10 mouse cellular contexts compared by ENCODE assay signal in the genomic region with DNA sequence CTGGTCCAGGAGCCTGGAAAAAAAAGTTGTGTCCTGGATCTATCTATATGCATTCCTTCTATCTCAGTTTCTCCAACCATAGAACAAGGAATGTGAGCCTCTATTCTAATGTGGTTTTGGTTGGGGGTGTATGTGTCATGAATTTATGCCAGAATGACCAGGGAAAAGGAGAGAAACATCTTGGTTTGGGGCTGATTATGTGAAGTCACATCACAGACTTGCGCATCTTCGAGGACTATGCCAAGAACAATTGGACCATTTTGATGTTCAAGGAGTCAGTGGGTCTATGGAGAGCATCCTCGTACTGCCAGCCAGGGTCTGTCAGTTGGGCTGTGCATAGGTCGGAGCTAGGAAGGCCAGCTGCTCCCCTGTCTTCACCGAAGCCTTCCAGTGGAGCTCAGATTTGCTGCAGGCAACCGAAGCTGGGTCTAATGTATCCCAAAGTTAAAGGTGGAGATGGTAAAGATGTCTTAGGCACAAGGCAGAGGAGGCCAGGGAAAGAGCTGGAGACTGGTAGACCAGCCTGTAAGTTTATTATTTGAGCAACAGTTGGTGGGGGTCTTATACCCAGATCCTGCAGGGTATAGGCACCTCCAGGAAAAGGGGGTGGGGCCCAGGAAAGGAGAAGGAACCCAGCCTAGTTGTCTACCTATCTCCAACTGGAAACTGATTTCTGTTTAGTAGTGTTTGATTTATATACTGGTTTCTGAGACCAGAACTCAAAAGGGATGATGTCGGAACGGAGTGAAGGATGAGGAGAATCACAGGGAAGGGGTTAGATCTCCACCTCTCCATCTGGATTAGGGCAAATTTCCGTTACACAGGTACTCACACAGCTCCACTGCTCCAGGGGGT. TPM values are rescaled to one million over a fixed set of nuclear protein-coding genes. Genes with fewer than 3 reads are reported as not detected.
A peak's percentile ranks its signal among the peaks of the same experiment; 100 is the strongest.
DNase-seq lines count a peak whose midpoint lies in the region; ATAC-seq and TF ChIP-seq lines count a peak whose summit lies in the region.
"Had no signal": no experiment of that assay in that cellular context is flagged by ENCODE, and none has a peak within 500 bp of the region (broad histone marks: within the 10 kb centered on the region; RNA-seq: fewer than 3 reads in every experiment).

No protein-coding gene starts in this region.

- H3K4me2 ChIP-seq in hindbrain, embryonic 15.5 days = peak overlapping the region; percentile 67; the same call in 1 of the 2 replicates
- H3K4me2 ChIP-seq in hindbrain, embryonic 14.5 days (replicated peaks) = no peak overlapping the region

- H3K9me3 ChIP-seq in hindbrain, embryonic 15.5 days = no peaks in the 10 kb centered on the region
- no peaks in the 10 kb centered on the region for H3K9me3 ChIP-seq in hindbrain, embryonic 14.5 days (ENCODE audit: control insufficient read depth, low read length)
- H3K9me3 ChIP-seq in limb, embryonic 10.5 days (replicated peaks) = no peaks in the 10 kb centered on the region
- H3K9me3 ChIP-seq: neural tube, embryonic 12.5 days had no signal

- H3K4me3 ChIP-seq in hindbrain, embryonic 15.5 days = no peak overlapping the region
- no peak overlapping the region for H3K4me3 ChIP-seq in hindbrain, embryonic 14.5 days (replicated peaks; ENCODE audit: low read length)
- peak overlapping the region; percentile 55; the same call in 1 of the 2 replicates for H3K4me3 ChIP-seq in thymus, adult 2 months (ENCODE audit: control insufficient read depth, insufficient read depth, low read length)
- H3K4me3 ChIP-seq in limb, embryonic 10.5 days = peak overlapping the region; percentile 56

- no peak overlapping the region for H3K27ac ChIP-seq in hindbrain, embryonic 15.5 days (replicated peaks)
- no peak overlapping the region for H3K27ac ChIP-seq in hindbrain, embryonic 14.5 days
- H3K27ac ChIP-seq in thymus, adult 2 months (ENCODE audit: control insufficient read depth, insufficient read depth, low read length) = no peak overlapping the region
- no peak overlapping the region for H3K27ac ChIP-seq in limb, embryonic 10.5 days
- H3K27ac ChIP-seq: neural tube, embryonic 12.5 days had no signal

- ATAC-seq in hindbrain, embryonic 15.5 days (ENCODE audit: low FRiP score, low read depth) = no peak
- no peak for ATAC-seq in hindbrain, embryonic 14.5 days (ENCODE audit: low FRiP score)
- ATAC-seq in inflammation-experienced regulatory T-cells, adult 6 months = no peak

- H3K27me3 ChIP-seq in hindbrain, embryonic 15.5 days = peaks cover 94% of the 10 kb centered on the region
- peaks cover 99% of the 10 kb centered on the region for H3K27me3 ChIP-seq in hindbrain, embryonic 14.5 days (ENCODE audit: control insufficient read depth, insufficient read depth, low read length)
- H3K27me3 ChIP-seq in thymus, adult 2 months (ENCODE audit: control insufficient read depth, insufficient read depth, low read length) = peaks cover 47% of the 10 kb centered on the region
- H3K27me3 ChIP-seq in limb, embryonic 10.5 days (ENCODE audit: low read depth, poor library complexity, severe bottlenecking) = peaks cover 100% of the 10 kb centered on the region

- TF ChIP-seq CTCF in thymus, adult 2 months (IDR thresholded peaks at IDR 0.05; ENCODE audit: borderline replicate concordance, control insufficient read depth, extremely low read depth, insufficient read depth, low read length, poor library complexity) = no peak

- no peaks in the 10 kb centered on the region for H3K36me3 ChIP-seq in hindbrain, embryonic 15.5 days
- H3K36me3 ChIP-seq in hindbrain, embryonic 14.5 days (replicated peaks; ENCODE audit: control insufficient read depth, insufficient read depth) = no peaks in the 10 kb centered on the region
- no peaks in the 10 kb centered on the region for H3K36me3 ChIP-seq in thymus, adult 2 months (ENCODE audit: control insufficient read depth, insufficient read depth, low read length)
- no peaks in the 10 kb centered on the region for H3K36me3 ChIP-seq in limb, embryonic 10.5 days
- H3K36me3 ChIP-seq: neural tube, embryonic 12.5 days had no signal

- no peak for DNase-seq in hindbrain, embryonic 14.5 days (ENCODE audit: low spot score)
- DNase-seq in thymus, adult 2 months = no peak
- DNase-seq in thymus, postnatal 4 days = no peak
- no peak for DNase-seq in limb, embryonic 10.5 days (ENCODE audit: low spot score)
- no peak for DNase-seq in left cerebral cortex, adult 18-20 months (ENCODE audit: low spot score in 2 of 2)

- no peak overlapping the region for H3K9ac ChIP-seq in hindbrain, embryonic 15.5 days
- H3K9ac ChIP-seq in hindbrain, embryonic 14.5 days = no peak overlapping the region
- H3K9ac ChIP-seq: neural tube, embryonic 12.5 days had no signal

- TF ChIP-seq POLR2A in thymus, adult 2 months (IDR thresholded peaks at IDR 0.05; ENCODE audit: control insufficient read depth, extremely low read depth, insufficient read depth, low read length, poor library complexity) = no peak

- WGBS in hindbrain, embryonic 15.5 days = 7% methylated on average over 9 of the region's 9 CpGs
- WGBS in hindbrain, embryonic 14.5 days = 6% methylated on average over 9 of the region's 9 CpGs
- WGBS in thymus, adult 2 months = 29% methylated on average over 9 of the region's 9 CpGs
- WGBS in limb, embryonic 10.5 days = 9% methylated on average over 9 of the region's 9 CpGs

- H3K4me1 ChIP-seq in hindbrain, embryonic 15.5 days (replicated peaks) = peaks cover 27% of the 10 kb centered on the region
- H3K4me1 ChIP-seq in hindbrain, embryonic 14.5 days (replicated peaks; ENCODE audit: control insufficient read depth, insufficient read depth, low read length) = peaks cover 18% of the 10 kb centered on the region; the same call in 1 of the 2 replicates
- H3K4me1 ChIP-seq in thymus, adult 2 months (replicated peaks; ENCODE audit: control insufficient read depth, insufficient read depth, low read length) = peaks cover 16% of the 10 kb centered on the region
- peaks cover 43% of the 10 kb centered on the region for H3K4me1 ChIP-seq in limb, embryonic 10.5 days

RNA-seq across cellular contexts. Expression of a gene that starts 1.7 kb away (rescaled TPM):
- polyA plus RNA-seq in hindbrain, embryonic 15.5 days (2015; fragmentation: Nextera tagmentation; extraction: Ambion mirVana) = not detected in 2 replicates
- not detected in 2 replicates for polyA plus RNA-seq in hindbrain, embryonic 14.5 days (2014; fragmentation: Nextera tagmentation; extraction: Ambion mirVana)
- polyA plus RNA-seq in thymus, adult 2 months (2012; rRNA removed) = 0.23 and 0.34 TPM in 2 replicates
- 0.85 and 1.9 TPM in 2 replicates for polyA plus RNA-seq in limb, embryonic 10.5 days (2016; fragmentation: Nextera tagmentation; extraction: Ambion mirVana)
- total RNA-seq in left cerebral cortex, adult 18-20 months (2021) = under 1 TPM; 0.19 to 0.21 TPM
- polyA plus RNA-seq in inflammation-experienced regulatory T-cells, adult 6 months (2017; shearing (Covaris generic)) = not detected
- total RNA-seq: common myeloid progenitor, adult 5-6 weeks had no signal
- polyA plus RNA-seq: large intestine, adult 2 months had no signal

RNA-seq across cellular contexts. Expression of a gene that starts 24.4 kb away (rescaled TPM):
- polyA plus RNA-seq in hindbrain, embryonic 15.5 days (2015; fragmentation: Nextera tagmentation; extraction: Ambion mirVana) = 0.19 and 0.54 TPM in 2 replicates
- 0.07 and 0.27 TPM in 2 replicates for polyA plus RNA-seq in hindbrain, embryonic 14.5 days (2014; fragmentation: Nextera tagmentation; extraction: Ambion mirVana)
- 0.91 and 1.0 TPM in 2 replicates for polyA plus RNA-seq in thymus, adult 2 months (2012; rRNA removed)
- polyA plus RNA-seq in limb, embryonic 10.5 days (2016; fragmentation: Nextera tagmentation; extraction: Ambion mirVana) = 6.9 and 9.5 TPM in 2 replicates
- total RNA-seq in left cerebral cortex, adult 18-20 months (2021) = not detected
- not detected for polyA plus RNA-seq in inflammation-experienced regulatory T-cells, adult 6 months (2017; shearing (Covaris generic))
- total RNA-seq: common myeloid progenitor, adult 5-6 weeks had no signal

Comparison
In these comparisons a context has a peak if more than half of its experiments do, and no peak if none do; other contexts are left out.
1. H3K4me3 ChIP-seq: peak in thymus, adult 2 months (single experiment) and limb, embryonic 10.5 days (single experiment); none in hindbrain, embryonic 15.5 days (single experiment) and hindbrain, embryonic 14.5 days (single experiment).